Mouse (Mus musculus) left cerebral cortex, adult 2 months (tissue): ENCODE measurements at regions not wholly inside any gene's neighbourhood (a gene's known extent, or its start where the extent isn't known, plus 50 kb on each side); places are given as distances from the start of the nearest gene placed in this dataset.

ENCODE experiments used
- DNase-seq, 2 experiments: peaks; one replicate each; pipeline ENCODE4 v3.0.0; 2021 to 2022; ENCODE audit warnings: low spot score in 2 of 2, mixed read lengths in 1 of 2; ENCODE audit errors: extremely low spot score in 1 of 2
- H3K27ac ChIP-seq: fragments of 200-600 bp; 2 replicates; pipeline ENCODE4 v1.8.1; 2022
- H3K4me3 ChIP-seq: fragments of 200-600 bp; 2 replicates; pipeline ENCODE4 v1.8.1; 2022
- CTCF ChIP-seq: fragments of 200-600 bp; IDR thresholded peaks from 2 replicates; pipeline ENCODE4 v1.8.1; 2022; ENCODE audit warnings: antibody characterized with exemption, mild to moderate bottlenecking, moderate library complexity
- intact Hi-C: fragments of 180-260 bp; cut with DNase I; formaldehyde crosslinking; loops from one replicate; pipeline ENCODE4 v1.15.1; 2025

DNA sequence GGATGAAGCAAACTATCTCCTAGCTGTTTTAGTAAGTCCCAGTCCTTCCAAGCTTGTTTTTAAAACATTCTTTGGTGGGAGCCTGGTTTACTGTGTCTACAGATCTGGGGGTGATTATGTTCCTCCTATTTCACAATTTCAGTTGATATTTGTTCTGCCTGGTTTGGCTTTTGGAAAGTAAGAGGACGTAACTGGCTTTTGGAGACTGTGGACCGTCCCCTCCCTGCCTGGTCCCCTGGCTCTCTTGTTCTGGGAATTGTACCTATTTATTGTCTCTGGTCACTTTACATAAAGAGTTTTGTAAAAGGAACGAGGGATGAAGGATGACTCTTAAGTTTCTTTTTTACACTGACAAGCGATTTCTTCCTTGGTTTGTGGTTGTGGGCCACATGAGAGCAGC is 306.6 kb downstream of the Gadd45g start:
- H3K4me3 ChIP-seq = no peak overlapping the region
- intact Hi-C loops = no loop called here
- no peak overlapping the region for H3K27ac ChIP-seq
- TF ChIP-seq CTCF = no peak
- DNase-seq = no peak

DNA sequence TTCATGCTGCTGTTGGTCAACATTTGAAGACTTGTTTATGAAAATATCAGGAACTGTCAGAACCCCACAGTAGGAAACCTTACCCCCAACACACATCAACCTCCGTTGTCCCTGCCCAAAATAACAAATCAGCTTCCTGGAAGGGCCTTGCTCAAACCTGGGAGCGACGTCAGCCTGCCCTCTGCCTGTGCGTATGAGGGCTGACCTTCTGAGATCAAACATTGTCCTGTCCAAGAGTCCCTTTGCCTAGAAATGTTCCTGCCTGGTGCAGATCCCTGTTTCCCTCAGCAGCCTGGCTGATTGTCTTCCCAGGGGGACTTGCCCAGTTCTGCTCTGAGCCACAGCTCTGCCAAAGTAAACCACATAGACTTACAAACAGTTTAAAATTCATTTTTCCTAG is 307.1 kb downstream of the Gadd45g start:
- no peak for DNase-seq

DNA sequence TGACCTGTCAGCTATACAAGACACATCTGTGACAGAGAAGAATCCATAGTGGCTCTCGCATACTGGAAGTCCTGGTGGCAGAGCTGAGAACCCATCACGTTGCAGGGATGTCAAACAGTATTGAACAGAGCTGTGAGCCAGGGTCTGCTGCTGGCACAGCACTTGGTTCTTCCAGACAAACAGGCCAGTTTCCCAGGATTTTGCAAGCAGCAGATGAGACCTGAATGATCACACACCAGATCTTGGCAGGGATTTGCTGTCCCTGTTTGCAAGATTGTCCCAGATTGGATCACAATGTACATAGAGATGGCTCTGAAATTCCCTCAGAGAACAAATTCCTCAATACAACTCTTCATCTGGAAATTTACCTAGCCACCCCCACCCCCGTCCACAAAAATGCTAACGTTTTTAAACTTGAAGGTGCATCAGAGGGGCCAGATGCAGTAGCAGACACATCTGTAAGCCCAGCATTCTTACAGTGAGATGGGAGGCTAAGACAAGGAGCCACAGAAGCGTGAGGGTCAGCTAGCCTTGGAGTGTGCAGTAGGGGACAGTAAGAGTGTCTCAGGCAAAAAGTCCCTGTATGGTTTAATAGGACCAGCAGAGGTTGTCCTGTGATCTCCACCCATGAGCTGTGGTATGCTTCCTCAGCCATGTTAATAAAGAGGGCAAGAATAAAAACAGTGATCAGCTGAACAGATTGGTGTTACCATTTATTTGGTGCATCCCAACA is 307.8 kb downstream of the Gadd45g start:
- DNase-seq = peak in 1 of 2 experiments; percentile 15
- Histone ChIP-seq H3K27ac (peak overlapping the region; percentile 55), H3K4me3 (no peak overlapping the region; the same call in 1 of the 2 replicates)
- intact Hi-C loops = loop anchor here (1.0 kb wide), 1 partner anchor 308 kb away; the partner anchor contains the start of gene Gadd45g
- no peak for TF ChIP-seq CTCF

More for the DNA sequence above, 307.1 kb downstream of the Gadd45g start:
- Histone ChIP-seq H3K4me3 (no peak overlapping the region), H3K27ac (no peak overlapping the region)
- intact Hi-C loops = no loop called here
- no peak for TF ChIP-seq CTCF

DNA sequence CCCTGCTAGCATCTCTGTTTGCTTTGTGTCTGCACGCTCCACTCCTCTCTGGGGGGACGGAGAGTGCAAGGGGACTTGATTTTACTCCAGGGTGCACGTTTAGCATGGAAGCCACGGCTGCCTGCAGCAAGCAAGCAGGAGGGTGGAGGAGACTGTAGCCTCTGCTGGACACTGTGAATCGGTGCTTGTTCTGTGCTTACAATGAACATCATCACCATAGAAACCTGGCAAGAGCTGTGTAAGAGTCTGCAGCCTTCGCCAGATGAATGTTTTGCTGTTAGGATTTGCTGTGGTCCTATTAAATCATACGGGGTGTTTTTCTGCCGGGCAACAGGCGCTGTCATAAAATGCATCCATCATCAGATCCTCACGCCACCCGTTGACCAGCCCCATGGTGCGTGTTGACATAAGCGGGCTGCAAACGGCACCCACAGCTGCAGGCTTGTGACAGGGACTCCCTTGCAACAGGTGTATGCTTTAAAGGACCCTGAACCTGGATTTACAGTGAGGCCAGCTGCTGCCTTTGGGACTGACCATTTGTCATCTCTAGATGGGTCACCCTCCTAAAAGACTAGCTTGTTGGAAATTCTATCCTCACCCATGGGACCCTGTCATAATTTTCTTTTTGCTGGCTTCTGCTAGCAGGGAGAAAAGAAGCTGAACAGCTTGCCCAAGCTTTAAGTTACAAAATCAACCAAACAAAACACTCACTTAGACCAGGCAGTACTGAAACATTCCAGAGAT is 308.5 kb downstream of the Gadd45g start:
- DNase-seq = peak; percentile 15 to 36
- Histone ChIP-seq H3K4me3 (no peak overlapping the region; the same call in 1 of the 2 replicates), H3K27ac (peak overlapping the region; percentile 55)
- intact Hi-C loops = loop anchor here (1.0 kb wide), 1 partner anchor 309 kb away; the partner anchor contains the start of gene Gadd45g
- peak; percentile 6 for TF ChIP-seq CTCF

DNA sequence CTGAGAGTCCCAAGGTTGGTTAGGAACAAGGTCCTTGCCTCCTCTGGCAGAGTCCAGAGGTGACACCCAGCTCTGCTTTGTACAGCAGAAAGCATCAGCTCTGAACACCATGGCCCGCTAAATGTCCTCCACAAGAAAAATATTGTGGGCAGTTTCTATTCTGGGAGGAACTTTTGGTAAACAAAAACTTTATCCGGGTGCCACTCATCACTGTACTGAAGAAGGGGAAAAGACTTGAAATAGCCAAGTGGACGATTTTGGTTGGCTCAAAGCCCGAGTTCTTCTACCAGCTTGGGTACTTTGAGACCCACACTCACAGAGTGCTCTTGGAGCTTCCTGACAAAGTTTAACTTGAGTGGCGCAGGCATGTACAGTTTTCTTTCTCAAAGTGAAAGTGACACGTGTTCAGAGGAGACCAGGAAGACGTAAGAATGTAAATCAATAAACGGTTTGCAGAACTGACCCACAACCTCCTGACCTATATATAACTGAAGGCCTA is 309.2 kb downstream of the Gadd45g start:
- intact Hi-C loops = no loop called here
- no peak overlapping the region for H3K27ac ChIP-seq
- DNase-seq = no peak
- H3K4me3 ChIP-seq = no peak overlapping the region
- no peak for TF ChIP-seq CTCF

DNA sequence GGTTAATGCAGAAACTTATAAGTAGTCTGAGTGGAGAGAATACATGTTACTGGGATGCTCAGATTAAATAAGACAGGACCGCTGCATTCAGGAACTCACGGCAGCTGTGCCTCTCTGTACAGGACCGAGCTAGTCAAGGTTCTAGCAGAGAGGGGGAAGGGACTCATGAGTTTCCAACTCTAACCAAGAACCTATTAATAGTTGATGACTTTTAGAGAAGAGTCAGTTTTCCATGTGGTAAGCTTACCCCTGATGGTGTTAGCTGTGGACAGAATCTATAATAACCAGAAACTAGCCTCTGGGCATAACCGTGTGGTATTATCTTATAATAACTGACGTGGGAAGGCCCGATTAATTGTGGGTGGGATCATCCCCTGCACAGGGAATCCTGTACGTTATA is 316.2 kb downstream of the Gadd45g start:
- intact Hi-C loops = no loop called here
- H3K27ac ChIP-seq = no peak overlapping the region
- no peak for TF ChIP-seq CTCF
- H3K4me3 ChIP-seq = no peak overlapping the region
- DNase-seq = no peak

DNA sequence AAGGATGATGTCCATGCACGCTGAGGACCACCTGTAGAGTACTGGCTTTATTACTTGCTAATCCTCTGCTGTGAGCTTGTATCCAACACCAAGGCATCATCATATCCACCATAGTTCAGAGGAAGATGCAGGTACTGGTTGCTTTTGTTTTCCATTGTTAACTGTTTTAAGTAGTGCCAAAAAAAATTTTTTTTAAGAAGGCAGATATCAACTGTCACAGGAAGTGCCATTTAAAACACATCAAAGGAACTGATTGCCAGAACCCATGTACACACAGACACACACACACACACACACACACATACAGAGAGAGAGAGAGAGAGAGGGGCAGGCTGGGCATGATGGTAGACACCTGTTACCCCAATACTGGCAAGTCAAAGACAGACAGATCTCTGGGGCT is 319.1 kb downstream of the Gadd45g start:
- TF ChIP-seq CTCF = no peak
- H3K4me3 ChIP-seq = no peak overlapping the region
- H3K27ac ChIP-seq = no peak overlapping the region
- no peak for DNase-seq
- intact Hi-C loops = no loop called here

DNA sequence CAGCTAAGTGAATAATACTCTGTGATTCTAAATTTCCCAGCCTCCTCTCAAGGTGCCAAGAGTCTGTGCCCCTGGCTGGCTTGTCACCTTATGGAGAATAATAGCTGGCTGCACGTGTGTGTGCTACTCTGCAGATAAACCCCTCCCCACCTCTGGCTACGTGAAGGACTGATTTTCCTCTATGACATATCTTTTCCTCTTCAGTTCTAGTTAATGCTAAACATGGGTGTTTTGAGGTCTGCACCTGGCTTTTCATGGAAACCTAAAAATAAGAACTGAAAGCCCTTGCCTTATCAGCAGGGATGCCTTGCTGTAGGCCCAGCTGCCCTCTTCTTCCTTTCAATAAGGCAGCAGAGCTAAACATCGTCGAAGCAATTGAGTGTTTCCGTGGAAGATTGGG is 321.5 kb downstream of the Gadd45g start:
- Histone ChIP-seq H3K4me3 (no peak overlapping the region), H3K27ac (no peak overlapping the region)
- no peak for DNase-seq
- TF ChIP-seq CTCF = no peak
- intact Hi-C loops = no loop called here

DNA sequence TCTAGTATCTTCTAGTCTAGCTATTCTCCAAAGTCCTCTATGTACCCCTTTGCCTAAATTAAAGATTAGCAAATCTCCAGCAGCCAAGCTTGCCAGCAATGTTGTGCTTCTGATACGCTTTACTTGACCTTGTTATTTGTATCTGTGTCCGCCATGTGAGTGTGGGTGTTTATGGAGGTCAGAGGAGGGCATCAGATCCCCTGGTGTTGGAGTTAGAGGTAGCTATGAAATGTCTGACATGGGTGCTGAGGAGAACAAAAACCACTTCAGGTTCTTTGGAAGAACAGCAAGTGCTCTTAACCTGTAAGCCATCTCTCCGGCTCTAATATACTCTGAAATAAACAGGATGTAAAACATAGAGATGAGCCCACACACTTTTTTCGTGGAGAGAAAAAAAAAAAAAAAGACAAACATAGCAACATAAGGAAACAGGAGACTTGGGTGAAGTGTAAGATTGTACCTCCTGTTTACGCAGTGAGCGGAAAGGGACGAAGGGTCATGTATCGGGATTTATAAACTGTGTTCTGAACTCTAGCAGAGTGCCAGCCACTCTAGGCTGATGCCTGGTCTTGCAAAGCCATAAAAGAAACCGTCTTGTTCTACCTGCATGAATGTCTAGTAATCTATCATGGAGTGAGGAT is 326.3 kb downstream of the Gadd45g start:
- DNase-seq = no peak
- intact Hi-C loops = no loop called here
- no peak overlapping the region for H3K4me3 ChIP-seq
- TF ChIP-seq CTCF = no peak
- H3K27ac ChIP-seq = no peak overlapping the region

DNA sequence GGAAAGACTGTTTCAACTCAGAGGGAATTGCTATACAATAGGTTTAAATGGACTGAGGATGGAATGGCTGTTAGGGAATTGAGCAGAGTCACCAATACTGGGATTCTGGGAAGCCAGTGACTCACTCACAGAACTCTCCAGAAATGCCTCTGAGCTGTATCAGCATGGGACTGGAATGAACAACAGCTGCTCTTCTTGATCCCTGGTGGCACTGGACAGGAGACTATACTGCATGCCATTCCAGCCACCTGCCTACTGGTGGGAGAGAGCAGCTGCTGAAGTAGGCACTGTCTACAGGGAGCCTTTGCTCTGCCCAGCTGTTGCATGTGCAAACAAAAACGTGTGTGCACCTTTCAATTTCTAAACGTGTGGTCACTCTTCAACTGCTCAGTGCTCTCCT is 329.2 kb downstream of the Gadd45g start:
- Histone ChIP-seq H3K27ac (no peak overlapping the region), H3K4me3 (no peak overlapping the region)
- TF ChIP-seq CTCF = no peak
- DNase-seq = no peak
- intact Hi-C loops = no loop called here

DNA sequence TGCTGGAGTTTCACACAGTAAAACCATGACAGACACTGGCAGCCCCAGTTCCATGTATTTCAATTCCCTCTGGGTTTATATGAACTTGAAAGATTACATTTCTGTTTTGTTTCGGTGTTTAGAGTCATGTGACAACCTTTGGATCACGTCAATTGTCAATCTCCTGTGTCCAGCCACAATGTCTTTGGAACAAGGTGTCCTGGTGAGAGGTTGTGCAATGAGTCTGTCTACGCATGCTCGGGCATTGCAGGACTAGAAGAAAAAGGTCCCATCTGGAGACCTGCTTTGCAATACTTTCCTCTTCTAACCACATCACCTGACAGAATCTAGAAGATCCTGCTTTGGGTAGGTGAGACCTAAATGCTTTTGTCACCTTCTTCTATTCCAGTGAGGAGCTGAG is 333.5 kb downstream of the Gadd45g start:
- no peak overlapping the region for H3K4me3 ChIP-seq
- TF ChIP-seq CTCF = no peak
- DNase-seq = no peak
- H3K27ac ChIP-seq = no peak overlapping the region
- intact Hi-C loops = no loop called here

DNA sequence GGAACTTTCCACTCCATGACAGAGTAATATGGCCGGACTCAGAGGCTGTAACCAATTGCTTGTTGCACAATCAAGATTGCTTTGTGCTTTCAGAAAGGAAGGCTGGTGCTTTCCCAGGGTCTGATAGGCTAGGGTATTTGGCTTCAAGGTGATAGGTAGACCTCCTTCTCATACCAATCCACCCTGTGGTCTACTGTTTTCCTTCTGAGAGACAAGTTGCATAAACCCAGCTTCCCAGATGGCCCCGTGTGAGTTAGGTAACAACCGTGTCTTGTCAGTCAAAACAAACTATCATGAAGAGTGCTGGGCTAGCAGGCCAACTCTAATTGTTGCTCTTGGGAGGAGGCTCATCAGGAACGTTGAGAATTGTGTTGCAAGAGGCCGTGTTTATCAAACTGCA is 337.2 kb downstream of the Gadd45g start:
- intact Hi-C loops = no loop called here
- no peak for DNase-seq
- H3K4me3 ChIP-seq = no peak overlapping the region
- H3K27ac ChIP-seq = no peak overlapping the region
- no peak for TF ChIP-seq CTCF
